Mouse (Mus musculus) left cerebral cortex, adult 2 months (tissue): ENCODE results near the gene Pmfbp1. TPM values are rescaled to one million over a fixed set of nuclear protein-coding genes. Genes with fewer than 3 reads are reported as not detected.

Experiments used
- DNase-seq, 2 experiments: peaks; one replicate each; pipeline ENCODE4 v3.0.0; 2021 to 2022; ENCODE audit warnings: low spot score in 2 of 2, mixed read lengths in 1 of 2; ENCODE audit errors: extremely low spot score in 1 of 2
- H3K27ac ChIP-seq: fragments of 200-600 bp; 2 replicates; pipeline ENCODE4 v1.8.1; 2022
- H3K4me3 ChIP-seq: fragments of 200-600 bp; 2 replicates; pipeline ENCODE4 v1.8.1; 2022
- CTCF ChIP-seq: fragments of 200-600 bp; IDR thresholded peaks from 2 replicates; pipeline ENCODE4 v1.8.1; 2022; ENCODE audit warnings: antibody characterized with exemption, mild to moderate bottlenecking, moderate library complexity
- intact Hi-C: fragments of 180-260 bp; cut with DNase I; formaldehyde crosslinking; loops from one replicate; pipeline ENCODE4 v1.15.1; 2025
- total RNA-seq, 2 experiments: library from RNA; stranded (reverse); gene quantifications; 2 replicates each; pipeline ENCODE4 v1.2.3; 2021

Gene Pmfbp1
- total RNA-seq, 2 experiments from 2014 or later = 0.32 to 0.42 TPM

DNA sequence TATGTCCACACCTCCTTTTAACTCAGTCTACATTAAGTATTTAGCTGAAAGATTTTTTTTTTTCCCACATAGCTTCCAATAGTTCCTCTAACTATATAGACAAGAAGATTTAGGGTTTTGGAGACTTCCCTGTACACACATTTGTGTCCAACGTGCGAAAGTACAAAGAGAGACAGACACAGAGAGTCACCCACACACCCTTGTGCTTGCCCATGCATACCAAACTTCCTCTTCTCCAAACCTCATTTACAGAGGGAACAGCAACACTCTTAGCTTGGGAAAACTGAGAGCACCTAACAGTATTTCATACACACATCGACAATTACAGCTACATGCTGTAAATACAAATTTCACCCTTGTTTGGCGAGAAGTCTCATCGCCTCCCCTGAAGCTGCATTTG, 11.7 kb downstream of the Pmfbp1 start:
- DNase-seq = no peak
- intact Hi-C loops = no loop called here
- Histone ChIP-seq H3K4me3 (no peak overlapping the region), H3K27ac (no peak overlapping the region)
- no peak for TF ChIP-seq CTCF

DNA sequence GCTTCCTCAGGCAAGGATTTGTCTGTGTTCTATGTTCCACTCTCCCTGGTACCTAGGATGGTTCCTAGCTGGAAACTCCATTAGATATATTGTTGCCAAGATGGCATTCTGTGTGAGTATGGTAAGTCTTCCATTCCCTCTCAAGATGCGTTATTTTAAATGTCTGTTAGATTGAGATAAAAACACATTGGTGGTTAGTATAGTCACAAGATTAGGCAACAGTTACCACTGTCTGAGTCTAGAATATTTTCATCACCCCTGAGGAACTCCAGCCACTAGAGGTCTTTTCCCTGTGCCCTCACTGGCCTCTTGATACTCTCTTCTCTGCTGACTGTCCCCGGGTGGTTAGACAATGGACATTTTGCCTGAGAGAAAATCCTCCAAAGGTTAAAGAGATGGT, 30.2 kb downstream of the Pmfbp1 start:
- Histone ChIP-seq H3K27ac (no peak overlapping the region), H3K4me3 (no peak overlapping the region)
- TF ChIP-seq CTCF = no peak
- intact Hi-C loops = no loop called here
- DNase-seq = no peak

- DNase-seq = peak in 1 of 2 experiments; percentile 37
- H3K27ac ChIP-seq = no peak overlapping the region
- no peak overlapping the region for H3K4me3 ChIP-seq
- TF ChIP-seq CTCF = peak; percentile 60
- intact Hi-C loops = loop anchor here (5.0 to 10.0 kb wide), 3 partner anchors 648 to 1718 kb away; no protein-coding TSS in a partner anchor
These were observed 41.5 kb downstream of the Pmfbp1 start for GRCm38 (mm10) chr8:109535140-109535990.

DNA sequence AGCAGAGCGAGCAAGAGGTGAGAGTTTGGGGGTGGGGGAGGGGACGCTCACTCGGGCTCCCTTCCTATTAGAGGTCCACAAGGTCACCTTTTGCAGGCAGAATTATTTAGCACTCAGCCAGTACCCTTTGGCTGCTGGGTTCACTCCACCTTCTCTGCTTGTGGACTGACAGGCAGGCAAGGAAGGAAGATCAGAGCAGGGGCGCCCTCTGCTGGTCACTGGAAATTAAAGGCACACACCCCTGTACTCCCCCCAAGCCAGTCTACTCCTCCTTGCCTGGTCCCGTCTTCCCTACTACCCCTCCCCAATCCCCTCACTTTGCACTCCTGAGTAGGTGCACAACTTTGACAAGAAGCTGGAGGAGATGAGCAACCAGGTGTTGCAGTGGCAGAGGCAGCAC, 42.9 kb downstream of the Pmfbp1 start:
- peak; percentile 85 for TF ChIP-seq CTCF
- H3K27ac ChIP-seq = no peak overlapping the region
- no peak overlapping the region for H3K4me3 ChIP-seq
- peak; percentile 80 to 88 for DNase-seq
- intact Hi-C loops = loop anchor here (2.0 to 10.0 kb wide), 4 partner anchors 120 to 1719 kb away; no protein-coding TSS in a partner anchor

- DNase-seq = no peak
- intact Hi-C loops = loop anchor here (2.0 kb wide), 2 partner anchors 47 to 179 kb away; partner anchors contain the start of gene Pmfbp1
- Histone ChIP-seq H3K27ac (peak overlapping the region; percentile 85), H3K4me3 (no peak overlapping the region)
- TF ChIP-seq CTCF = no peak
These were observed 48.3 kb downstream of the Pmfbp1 start for GRCm38 (mm10) chr8:109542165-109542564.

DNA sequence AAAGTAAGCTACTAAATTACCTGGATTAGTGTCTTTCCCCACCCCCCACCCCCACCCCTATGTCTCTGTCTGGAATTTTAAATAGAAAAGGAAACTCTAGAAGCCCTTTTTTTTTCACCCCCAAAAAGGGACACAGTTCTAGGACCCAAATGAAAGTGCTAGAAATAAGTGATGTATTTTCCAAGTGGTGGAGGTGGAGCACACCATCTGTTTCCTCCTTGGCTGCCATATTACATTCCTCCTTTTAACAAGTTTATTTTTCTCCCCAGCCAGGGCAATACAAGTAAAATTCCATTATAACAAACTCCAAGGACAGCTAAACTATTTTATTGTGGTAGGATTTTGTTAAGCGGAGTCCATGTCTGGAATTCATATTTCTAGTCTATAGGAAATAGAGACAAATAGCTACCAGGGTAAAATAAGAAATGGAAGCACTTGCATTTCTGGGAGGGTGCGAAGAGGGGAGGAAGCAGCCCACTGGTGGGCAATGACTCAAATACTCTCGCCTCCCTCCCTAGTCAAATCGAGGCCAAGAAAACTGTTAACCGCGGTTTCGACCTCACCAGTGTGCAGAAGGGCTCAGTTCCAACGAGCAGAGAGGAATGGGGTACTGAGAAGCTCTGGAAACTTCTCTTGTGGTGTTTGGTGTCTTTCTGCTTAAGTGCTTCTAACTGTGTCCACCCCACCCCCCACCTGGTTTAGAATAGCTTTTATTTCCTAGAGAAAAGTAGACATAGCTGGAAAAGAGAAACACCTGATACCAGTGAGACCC, 49.1 kb downstream of the Pmfbp1 start:
- no peak for TF ChIP-seq CTCF
- DNase-seq = no peak
- intact Hi-C loops = loop anchor here (2.0 kb wide), 2 partner anchors 48 to 180 kb away; partner anchors contain the start of gene Pmfbp1
- H3K27ac ChIP-seq = peak overlapping the region; percentile 85
- H3K4me3 ChIP-seq = no peak overlapping the region

DNA sequence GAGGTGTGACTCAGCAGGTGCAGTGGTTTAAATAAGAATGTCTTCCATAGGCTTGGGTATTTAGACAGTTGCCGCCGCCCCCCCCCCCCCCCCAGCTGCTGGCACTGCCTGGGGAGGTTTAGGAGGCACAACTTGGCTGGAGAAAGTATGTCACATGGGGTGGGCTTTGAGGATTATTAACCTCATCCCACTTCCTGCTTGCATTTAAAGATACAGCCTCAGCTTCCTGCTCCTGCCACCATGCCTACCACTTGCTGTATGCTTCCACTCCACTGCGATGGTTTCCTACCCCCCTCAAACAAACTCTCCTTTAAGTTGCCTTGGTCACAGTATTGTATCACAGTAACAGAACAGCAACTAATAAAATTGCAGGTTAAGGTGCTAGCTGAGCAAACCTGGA, 50.2 kb downstream of the Pmfbp1 start:
- Histone ChIP-seq H3K4me3 (no peak overlapping the region), H3K27ac (peak overlapping the region; percentile 76)
- intact Hi-C loops = no loop called here
- DNase-seq = no peak
- TF ChIP-seq CTCF = no peak

DNA sequence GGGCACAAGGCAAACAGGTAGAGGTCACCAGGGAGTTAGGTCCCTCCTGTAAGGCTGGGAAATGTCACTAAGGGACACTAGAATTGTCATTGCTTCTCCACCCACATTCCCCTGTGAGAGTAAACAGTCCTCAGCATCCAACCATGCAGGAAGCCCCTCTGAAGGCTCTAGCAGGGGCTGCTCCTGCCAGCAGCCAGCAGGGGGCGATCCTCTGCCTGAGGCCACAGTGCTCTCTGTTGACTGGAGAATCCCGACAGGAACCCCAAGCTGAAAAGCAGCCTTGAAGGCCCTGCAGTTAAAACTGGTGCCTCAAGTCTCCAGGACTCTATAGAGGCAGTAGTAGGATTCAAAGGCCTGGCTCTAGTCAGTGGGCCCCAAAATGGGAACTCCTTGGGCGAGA, 57.8 kb downstream of the Pmfbp1 start:
- Histone ChIP-seq H3K4me3 (no peak overlapping the region), H3K27ac (no peak overlapping the region)
- no peak for DNase-seq
- peak; percentile 68 for TF ChIP-seq CTCF
- intact Hi-C loops = no loop called here

DNA sequence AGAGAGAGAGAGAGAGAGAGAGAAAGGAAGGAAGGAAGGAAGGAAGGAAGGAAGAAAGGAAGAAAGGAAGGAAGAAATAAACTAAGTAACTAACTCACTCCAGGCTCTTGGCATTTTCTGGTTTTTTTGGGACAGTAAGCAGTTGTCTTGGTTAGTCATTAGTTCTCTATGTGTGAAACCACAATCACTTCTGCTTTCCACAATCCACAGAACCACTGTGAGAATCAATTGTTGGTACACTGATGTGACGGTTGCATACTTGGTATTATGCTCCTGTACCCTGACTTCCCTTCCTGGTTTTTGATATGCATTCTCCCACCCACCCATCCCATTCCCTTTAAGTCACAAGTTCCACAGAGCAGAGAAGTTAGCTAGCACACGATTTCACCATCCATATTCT, 70.1 kb downstream of the Pmfbp1 start:
- no peak for TF ChIP-seq CTCF
- intact Hi-C loops = no loop called here

DNA sequence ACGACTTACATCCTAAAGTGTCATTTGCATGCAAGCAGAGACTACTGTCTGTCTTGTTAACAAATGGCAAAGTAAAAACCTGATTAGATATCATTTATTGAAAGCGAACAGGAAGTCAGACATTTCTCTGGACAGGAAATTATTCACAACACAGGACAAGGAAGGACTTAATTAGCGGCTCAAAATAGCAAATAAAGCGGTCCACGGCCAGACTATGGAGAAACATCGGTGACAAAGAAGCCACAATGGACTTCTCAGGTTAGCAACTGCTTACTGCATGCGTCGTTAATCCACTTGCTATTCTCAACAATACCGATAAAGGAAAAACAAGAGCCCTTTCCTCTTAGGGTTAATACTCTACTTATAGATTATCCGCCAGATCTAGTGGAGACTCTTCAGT, 70.9 kb downstream of the Pmfbp1 start:
- Histone ChIP-seq H3K27ac (peak overlapping the region; percentile 93; the same call in 1 of the 2 replicates), H3K4me3 (peak overlapping the region; percentile 65)
- no peak for TF ChIP-seq CTCF
- DNase-seq = no peak
- intact Hi-C loops = loop anchor here (1.0 kb wide), 3 partner anchors 44 to 1976 kb away; partner anchors contain the start of genes Ap1g1, Dhodh and Psmd7

More for the DNA sequence above, 70.1 kb downstream of the Pmfbp1 start:
- H3K4me3 ChIP-seq = no peak overlapping the region
- DNase-seq = no peak
- H3K27ac ChIP-seq = no peak overlapping the region

GRCm38 (mm10) chr8:109565498-109566333, 71.9 kb downstream of the Pmfbp1 start, which contains the start of the genes Dhx38 and Txnl4b:
TSS of gene Dhx38 (minus strand) at chr8:109565861.
TSS of gene Txnl4b (plus strand) at chr8:109565892.
- peak within 1 kb of the TSS; percentile 65 for H3K4me3 ChIP-seq
- DNase-seq = peak; percentile 98 to 99
- no peak for TF ChIP-seq CTCF
- peak within 1 kb of the TSS; percentile 93 for H3K27ac ChIP-seq
- intact Hi-C loops = loop anchor here (1.0 kb wide), 3 partner anchors 43 to 1977 kb away; partner anchors contain the start of genes Ap1g1, Dhodh and Psmd7
